Mouse (Mus musculus): ENCODE results near the gene Nav2.

Nav2 gene

DNA sequence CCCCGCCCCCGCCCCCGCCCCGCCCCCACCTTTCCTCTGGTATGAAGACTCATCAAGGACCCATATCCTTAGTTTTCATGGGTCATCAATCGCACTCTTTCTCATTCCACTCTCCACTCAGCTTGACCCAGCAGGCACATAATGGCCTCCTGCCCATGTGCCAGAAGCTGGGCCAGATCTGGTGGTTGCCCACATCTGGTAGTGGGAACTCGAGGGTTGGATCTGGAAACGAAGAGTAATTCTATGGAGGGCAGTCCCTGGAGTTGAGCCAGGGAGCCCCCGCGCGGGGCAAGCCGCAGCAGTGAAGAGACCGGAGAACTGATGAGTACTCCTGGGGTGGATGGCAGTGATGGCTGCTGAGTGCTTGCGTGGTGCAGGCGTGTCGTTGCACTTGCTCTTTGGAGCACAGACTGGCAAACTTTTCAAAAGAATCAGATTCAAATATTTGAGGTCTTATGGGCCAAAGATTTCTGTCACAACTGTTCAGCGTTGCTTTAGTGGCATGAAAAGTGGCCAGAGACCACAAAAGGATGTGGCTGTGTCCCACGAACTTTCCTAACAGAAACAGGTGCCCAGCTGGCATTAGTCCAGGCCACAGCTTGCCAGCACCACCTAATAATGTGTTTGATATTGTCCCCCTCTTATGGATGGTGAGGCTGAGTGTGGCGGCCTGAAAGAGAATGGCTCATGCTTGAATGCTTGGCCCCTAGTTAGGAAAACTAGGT is 449.1 kb downstream of the Nav2 start:
- no peak for DNase-seq (ENCODE audit: low read depth, low spot score)

DNA sequence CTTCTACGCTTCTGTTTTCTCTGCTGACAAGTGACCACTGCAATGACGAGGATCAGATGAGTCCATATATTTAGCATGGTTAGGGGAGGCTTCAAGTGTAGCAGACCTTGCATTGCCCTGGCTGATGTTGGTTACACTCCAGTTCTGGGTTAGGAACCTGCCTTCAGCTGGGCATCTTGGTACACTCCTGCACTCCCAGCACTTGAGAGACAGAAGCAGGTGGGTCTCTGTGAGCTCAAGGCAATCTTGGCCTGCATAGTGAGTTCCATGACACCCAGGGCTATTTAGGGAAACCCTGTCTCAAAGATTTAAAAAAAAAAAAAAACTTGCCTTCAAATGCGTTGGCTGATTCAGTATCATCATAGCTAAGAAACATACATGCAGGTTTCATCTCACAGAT is 450.6 kb downstream of the Nav2 start:
- no peak for DNase-seq (ENCODE audit: low read depth, low spot score)

DNA sequence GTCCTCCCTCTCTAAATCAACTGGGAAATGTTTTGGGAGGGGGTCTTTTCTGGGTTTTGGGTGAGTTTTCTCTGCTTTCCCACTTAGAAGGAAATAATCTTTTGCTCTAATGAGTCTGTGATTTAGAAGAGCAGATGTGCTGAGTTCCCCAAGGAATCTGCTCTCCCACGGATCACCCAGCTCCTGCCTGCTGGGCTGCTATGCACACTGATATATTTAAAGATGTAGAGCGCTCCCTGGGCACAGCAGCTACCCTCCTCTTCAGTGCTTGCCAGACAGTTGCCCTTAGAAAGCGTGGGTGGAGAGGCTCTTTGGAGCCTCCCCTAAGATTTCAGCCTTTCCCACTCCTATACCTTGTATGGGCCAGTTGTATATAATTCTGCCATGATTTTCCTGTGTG is 452.1 kb downstream of the Nav2 start:
- no peak for DNase-seq (ENCODE audit: low read depth, low spot score)

DNA sequence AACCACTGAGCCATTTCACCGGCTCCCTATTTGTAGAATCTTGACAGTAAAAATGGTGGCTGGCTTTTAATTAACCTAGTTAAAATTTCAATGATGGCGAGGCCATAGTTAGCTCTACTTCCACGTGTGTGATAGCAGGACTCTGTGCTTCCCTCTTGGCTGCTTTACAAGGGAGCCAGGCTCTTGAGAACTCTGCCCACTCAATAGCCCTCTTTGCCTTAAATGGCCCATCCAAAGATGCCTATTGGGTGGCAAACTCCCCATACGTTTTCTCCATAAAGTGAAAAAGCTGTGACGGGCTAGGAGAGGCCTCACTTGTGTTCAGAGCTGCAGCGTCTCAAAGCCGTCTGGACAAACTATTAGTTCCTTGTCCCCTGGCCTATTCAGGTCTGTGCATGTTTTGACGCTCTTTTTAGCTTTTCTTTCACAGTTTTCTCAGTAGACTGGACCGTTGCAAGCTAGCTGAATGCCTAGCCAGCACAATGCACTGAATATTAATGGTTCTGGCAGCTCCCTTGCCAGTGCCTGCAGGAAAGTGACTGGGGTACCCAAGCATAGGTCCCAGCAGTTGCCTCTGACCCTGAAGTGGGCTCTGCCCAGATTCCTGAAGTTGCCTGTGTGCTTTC is 453.1 kb downstream of the Nav2 start:
- DNase-seq (ENCODE audit: low read depth, low spot score), result no peak

DNA sequence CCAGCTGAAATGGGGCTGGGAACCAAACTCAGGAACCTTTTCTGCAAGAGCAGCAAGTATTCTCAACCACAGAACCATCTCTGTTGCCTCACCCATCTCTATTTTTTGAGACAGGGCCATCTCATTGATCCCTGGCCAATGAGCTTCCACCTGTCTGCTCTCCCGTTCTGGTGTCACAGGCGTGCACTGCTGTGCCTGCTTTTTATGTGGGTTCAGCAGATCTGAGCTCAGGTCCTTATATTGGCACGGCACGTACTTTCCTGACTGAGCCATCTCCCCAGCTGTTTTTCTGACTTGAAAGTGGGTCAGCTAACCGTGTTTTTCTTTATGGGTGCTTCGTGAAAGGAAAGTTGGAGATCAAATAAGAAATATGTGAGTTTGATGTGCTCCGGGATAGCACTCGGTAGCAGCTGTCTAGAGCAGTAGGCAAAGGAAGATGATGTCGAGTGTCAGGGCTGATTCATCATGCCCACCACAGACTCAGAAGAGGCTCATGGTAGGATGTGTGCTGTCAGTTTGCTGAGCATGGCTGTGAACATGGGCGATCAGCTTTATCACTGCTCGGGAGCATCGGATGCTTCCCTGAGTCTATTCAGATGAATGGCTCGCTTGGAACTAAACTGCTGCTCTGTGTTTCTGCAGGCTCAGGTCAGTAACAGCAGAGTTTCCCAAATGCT is 456.1 kb downstream of the Nav2 start:
- DNase-seq (ENCODE audit: low read depth, low spot score), result no peak

DNA sequence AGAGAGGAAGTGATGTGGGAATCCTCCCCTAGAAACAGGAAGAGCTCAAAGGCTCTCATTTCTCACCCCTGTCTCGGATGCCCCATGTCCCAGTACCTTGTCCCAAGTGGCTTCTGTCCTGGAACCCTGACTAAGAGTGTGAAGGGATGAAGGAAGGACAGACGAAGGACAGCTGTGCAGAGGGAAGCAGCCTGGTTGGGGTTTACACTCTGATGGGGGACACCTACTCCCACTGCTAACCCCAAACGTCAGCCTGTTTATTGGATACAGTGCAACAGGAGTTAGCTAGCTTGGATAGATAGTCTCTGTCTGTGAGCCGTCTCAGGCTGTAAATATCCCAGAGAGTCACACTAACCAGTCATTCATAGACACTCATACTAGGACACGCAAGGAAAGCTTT is 460.1 kb downstream of the Nav2 start:
- no peak for DNase-seq (ENCODE audit: low read depth, low spot score)

DNA sequence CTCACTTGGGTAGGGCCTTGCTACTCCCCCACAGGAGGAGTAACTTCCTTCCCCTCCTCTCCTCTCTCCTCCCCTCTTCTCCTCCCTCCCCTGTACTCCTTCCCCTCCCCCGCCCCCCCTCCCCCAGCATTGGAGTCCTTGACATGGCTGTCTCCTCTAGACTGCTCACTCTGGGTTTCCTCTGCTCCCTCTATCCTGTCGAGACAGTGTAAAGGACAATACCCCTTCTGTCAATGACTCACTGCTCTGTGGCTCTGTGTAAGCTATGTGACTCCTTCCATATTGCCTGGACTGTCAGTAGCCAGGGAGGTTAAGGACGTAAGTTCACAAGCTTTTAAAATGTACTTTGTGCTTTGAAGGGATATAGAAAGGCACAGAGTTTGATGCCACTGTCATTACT is 460.5 kb downstream of the Nav2 start:
- no peak for DNase-seq (ENCODE audit: low read depth, low spot score)

DNA sequence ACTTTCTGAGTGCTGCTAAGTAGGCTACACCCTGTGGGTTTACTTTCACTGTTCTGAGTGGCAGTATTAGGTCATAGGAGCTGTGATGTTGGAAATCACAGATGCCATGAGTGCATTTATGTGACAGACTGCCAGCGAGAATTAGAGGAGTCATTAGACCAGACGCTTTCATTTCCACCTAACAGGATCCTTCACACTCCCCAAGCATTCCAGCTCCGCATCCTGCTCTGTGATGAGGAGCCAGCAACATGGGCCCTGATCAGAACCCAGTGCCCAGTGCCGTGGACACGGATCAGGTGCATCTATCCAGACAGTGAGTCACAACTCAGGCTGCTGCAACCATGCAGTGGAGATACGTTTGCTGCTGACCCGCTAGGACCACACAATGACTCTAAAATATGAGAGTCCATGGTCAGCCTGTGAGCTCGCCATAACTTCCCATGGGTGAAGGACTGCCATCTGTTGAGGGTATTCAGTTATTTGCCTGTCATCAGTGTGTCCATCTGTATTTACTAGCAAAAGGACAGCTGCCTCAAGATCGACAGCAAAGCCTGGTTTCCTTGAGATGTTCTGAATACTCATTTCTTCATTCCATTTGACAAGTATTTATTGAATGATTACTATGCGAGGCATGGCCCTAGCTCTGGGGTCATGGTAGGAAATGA is 461.4 kb downstream of the Nav2 start:
- no peak for DNase-seq (ENCODE audit: low read depth, low spot score)

DNA sequence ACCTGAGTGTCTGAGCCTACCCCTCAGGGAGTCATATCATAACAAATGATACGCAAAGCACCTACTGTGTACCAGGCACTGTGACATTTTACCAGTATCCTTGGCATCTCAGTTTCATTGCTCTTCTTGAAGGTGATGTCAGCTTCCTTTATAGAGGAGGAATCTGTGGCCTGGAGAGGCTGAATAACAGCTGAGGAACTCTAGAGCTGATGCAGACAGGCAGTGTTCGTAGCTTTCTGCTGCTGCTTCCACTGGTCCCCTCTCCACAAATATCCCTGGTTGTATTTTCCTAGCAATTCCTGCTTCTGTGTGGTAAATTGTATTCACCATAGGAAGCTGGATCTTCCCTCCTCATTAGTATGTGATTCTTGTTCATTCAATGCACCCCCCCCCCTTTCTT is 462.8 kb downstream of the Nav2 start:
- DNase-seq (ENCODE audit: low read depth, low spot score), result no peak

DNA sequence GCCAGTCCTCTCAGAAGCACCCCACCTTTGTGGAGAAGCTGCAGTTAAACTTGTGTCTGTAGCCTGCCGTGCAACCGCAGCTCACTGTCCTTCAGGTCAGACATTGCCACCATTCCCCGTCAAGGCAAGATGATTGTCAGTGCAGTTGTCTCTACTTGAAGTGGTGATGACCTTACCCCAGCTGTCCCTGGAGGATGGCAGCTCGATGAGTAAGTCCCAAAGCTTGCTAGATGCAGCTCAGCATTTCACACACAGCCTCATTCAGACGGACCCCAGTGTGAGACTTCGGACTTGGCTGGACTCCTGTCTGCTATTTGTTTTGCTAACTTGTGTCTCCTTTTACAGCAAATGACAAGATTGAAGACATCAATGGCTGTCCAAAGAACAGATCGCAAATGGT is 463.5 kb downstream of the Nav2 start:
- no peak for DNase-seq (ENCODE audit: low read depth, low spot score)

DNA sequence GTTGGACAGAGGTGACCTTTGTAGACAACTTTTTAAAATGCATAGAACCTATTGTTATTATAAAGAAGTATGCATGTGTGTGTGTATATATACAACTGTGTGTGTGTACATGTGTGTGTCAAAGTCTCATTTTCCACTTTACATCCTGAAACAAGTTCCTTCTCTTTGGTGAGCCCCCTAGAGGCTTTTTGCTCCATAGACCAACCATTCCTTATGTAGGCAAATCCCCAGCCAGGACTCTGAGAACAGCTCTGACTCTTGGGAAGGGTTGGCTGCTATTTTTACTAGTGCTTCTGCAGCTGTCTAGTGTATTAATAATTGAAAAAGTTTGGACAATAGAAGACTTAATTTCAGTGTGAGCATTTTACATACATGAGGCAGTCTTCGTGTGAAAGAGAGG is 464.7 kb downstream of the Nav2 start:
- DNase-seq (ENCODE audit: low read depth, low spot score), result no peak

DNA sequence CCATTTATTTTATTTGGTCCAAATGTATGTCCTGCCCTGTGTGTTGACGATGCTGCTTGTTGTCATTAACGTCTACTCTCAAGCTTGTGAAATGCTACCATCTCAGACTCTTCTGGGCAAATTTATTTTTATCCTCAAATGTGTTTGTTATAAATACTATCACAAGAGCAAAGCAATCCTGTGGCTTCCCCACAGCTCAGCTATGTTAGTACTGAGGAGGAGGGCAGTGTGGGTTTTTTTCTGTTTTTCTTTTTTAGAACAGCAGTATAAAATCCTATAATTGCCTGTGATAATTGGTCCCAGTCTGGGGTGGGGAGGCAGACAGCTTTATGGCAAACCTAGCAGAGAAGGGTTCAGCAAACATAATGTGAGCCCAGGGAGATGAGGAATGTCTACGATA is 465.1 kb downstream of the Nav2 start:
- no peak for DNase-seq (ENCODE audit: low read depth, low spot score)

DNA sequence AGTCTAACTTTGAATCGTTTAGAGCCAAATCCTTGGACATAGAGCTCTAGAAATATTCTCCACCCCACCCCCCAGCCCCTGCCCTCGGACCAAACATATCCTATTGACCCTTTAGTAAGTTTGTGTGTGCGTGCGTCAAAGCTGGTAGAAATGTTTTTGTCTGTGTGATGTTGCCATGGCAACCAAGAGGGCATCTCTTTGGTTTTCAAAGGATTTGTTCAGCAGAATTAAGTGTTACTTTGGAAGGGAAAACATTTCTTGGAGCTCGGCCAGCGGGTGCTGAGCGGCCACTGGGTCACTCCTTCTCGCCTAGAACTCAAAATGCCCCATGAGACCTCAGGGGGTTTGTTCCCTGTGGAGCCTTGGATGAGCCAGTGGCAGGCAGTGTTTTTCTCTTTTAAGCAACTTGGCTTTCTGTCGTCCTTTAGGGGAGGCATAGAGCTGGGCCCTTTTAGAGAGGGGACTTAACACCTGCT is 467.0 kb downstream of the Nav2 start:
- DNase-seq (ENCODE audit: low read depth, low spot score), result peak; percentile 61

DNA sequence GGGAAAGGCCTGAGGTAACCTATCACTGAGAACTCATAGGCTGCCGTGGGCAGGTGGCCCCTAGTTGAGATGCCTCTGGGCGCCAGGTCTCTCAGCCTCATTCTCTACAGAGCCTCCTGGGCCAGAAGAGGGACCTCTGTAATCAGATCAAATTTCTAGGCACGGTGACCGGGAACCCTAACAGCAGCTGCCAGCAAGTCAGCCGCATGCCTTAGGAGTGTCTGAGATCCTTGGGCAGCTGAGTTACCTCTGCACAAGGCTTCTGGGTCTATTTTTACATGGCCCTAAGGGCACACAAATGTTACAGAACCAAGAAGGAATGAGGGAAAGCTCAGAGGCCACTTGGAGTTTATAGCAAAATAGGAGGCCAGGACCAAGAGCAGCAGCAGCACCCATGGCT is 470.1 kb downstream of the Nav2 start:
- DNase-seq (ENCODE audit: low read depth, low spot score), result no peak

DNA sequence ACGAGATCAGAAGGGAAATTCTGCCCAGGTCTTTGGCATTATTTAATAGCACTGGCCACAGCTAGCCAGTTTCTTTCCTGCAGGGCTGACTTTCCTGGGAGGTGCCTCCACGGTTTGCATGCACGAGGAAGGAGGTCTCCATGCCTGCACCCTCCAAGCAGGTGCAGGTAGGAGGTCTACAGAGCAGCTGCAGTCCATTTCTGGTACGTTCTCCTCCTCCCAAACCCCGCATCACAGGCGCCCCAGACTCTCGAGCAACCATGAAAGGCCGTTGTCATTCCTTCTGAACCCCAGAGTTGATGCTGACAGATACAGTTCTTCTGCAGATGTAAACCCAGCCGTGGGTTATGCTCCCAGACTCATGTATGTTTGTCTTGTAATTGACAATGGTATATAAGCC is 472.4 kb downstream of the Nav2 start:
- no peak for DNase-seq (ENCODE audit: low read depth, low spot score)

DNA sequence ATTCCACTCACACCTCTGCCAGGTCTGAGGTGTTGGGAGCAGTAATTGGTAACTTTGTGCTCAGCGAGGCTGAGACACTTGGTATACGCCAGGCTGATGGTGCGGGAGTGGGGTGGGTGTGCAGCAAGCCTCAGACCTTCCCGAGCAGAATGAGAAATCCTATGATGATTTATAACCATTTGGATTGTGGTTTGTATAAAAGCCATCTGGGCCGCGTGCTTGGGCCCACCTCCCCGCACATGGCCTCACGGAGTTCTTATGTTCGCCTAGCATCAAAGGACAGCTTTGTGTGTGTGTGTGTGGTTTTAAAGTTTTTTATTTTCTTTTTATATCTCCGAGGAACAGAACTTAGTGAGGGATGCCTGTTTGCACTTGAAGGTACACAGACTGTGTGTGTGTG is 474.4 kb downstream of the Nav2 start:
- peak; percentile 57 for DNase-seq (ENCODE audit: low read depth, low spot score)

DNA sequence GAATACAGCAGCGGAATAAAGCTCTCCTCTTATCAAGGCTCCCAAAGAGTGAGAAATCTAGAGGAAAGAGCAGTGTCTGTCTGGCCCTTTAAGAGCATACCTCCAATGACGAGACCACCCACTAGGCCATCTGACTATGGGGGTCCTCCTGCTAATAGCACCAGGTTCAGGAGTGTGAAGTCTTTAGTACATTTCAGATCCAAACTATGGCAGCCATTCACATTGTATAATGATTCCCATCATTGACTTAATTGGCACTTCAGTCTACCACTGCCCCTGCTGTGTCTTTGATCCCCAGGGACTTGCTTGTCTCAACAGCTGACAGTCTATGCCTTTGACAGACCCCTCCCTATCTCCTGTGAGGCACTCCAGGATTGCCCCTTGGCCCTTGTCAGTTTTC is 479.6 kb downstream of the Nav2 start:
- DNase-seq (ENCODE audit: low read depth, low spot score), result no peak

DNA sequence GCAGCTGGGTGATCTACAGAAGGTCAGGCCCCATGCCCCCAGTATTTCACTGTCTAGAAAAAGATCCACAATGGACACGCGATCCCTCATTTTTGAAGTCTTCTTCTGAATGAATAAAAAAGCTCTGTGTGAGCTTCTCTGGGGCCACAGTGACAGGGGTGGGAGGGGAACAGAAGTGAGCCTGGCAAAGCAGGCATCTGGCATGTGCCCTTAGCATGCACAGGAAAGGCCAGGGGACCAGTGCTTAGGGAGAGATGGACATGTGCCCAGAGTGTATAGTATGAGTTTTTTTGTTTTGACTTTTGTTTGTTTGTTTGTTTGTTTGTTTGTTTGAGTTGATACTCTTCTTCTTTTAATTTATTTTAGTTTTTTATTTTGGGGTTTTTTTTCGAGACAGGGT is 481.8 kb downstream of the Nav2 start:
- DNase-seq (ENCODE audit: low read depth, low spot score), result no peak

DNA sequence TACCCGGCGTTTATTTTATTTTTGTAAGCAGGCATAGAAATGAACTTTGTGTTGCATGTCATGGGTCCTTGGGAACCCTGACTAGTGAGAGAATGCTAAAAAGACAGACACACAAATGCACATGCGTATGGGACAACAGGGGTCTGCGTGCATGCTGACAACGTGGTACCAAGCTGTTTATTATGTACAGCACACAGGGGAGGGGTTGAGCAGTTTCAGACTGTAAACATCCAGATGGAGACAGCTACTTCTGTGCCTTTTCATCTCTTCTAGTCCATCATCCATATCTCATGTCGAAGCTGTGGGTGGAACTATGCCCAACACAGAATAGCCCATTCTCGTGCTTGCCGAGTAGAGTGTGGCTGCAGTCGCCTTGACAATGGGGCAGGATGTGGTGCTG is 482.3 kb downstream of the Nav2 start:
- no peak for DNase-seq (ENCODE audit: low read depth, low spot score)

DNA sequence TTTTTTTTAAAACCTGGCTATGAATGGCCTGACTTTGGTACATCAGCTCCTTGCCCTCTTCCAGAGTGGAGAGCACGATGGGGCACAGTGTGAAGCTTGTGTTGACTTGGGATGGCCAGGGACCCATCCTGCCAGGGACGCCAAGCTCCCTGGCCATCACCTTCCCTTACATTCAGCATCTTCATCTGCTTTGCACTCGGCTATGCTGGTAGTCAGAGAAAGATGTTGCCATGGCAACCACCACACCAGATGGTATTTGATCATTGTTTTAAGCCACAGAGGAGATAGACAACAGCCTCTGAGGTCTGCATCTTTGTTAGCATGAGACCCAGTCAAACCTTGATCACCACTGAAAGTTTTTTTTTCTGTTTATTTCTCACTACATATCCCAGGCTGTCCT is 483.7 kb downstream of the Nav2 start:
- no peak for DNase-seq (ENCODE audit: low read depth, low spot score)

DNA sequence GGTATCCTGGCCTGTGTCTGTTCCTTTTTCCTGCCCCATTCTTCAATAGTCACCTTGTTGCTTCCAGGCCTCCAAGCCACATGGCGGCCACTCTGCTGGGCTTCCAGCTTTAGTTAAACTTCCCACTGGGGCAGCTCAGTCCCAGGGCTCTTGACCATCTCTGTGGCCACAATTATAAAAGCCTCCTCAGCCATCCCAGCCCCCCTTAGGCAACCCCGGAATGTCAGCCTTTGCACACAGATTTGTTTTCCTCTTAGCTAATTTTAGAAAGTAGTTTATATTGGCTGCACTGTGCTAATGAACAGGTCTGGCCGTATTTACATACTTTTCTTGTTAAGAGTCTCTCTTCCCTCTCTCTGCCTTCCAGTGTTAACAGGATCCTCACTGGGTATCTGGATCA is 484.3 kb downstream of the Nav2 start:
- no peak for DNase-seq (ENCODE audit: low read depth, low spot score)

DNA sequence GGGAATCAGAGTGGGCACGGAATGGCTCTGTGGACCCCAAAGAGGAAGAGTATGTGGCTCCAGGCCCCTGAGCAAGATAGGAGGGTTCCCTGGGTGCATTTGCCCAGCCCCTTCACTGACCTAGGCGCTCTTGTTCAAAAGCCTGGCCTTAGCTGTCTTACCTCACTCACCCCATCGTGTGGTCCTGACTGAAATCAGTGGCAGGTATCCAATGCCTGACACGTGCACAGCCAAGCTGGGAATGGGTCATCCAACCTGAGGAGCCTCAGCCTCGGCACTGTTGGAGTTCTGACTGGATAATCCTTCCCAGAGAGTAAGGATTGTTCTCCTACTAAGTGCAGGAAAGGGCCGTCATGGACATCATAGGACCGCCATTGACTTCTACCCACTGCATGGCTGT is 485.3 kb downstream of the Nav2 start:
- no peak for DNase-seq (ENCODE audit: low read depth, low spot score)

DNA sequence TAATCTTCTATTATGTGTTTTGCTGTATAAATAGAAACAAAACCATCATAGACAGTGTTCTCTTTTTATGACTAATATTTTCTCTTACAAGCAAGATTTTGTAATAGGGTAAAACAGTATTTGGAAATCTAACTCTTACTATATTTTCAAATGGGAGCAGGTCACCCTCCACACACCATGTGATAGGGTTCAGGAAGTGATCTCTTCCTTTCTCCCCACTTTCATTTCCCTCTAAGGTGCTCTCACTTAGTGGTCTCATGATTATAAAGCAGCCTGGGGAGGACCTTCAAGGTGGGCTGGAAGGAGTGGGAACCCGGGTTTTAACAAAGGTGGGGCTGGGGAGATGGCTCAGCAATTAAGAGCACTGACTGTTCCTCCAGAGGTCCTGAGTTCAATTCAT is 487.7 kb downstream of the Nav2 start:
- no peak for DNase-seq (ENCODE audit: low read depth, low spot score)

All from forelimb bud, embryonic 11.5 days (tissue).